Mouse (Mus musculus): ENCODE data around the gene Slc35f2. TPM values are rescaled to one million over a fixed set of nuclear protein-coding genes. Genes with fewer than 3 reads are reported as not detected.

Slc35f2 gene
- polyA plus RNA-seq, 1 experiment from 2014 or later, result 0.82 TPM

- 56% methylated on average over 4 of the region's 4 CpGs for WGBS (ENCODE audit: insufficient replicate concordance)
Observed at GRCm38 (mm10) chr9:53835976-53836375, 64.6 kb downstream of the Slc35f2 start.

GRCm38 (mm10) chr9:53838816-53839215 lies 67.5 kb downstream of the Slc35f2 start:
- Histone ChIP-seq H3K4me1 (ENCODE audit: control insufficient read depth, insufficient read depth, low read length) (no peaks in the 10 kb centered on the region), H3K9me3 (replicated peaks; ENCODE audit: control insufficient read depth, low read length) (no peaks in the 10 kb centered on the region), H3K4me2 (no peak overlapping the region), H3K27me3 (ENCODE audit: control insufficient read depth, insufficient read depth, low read length) (no peaks in the 10 kb centered on the region), H3K9ac (ENCODE audit: low read depth, low read length) (no peak overlapping the region), H3K4me3 (ENCODE audit: low read depth, low read length) (no peak overlapping the region), H3K27ac (ENCODE audit: low read depth, low read length) (no peak overlapping the region), H3K36me3 (ENCODE audit: control insufficient read depth, insufficient read depth, low read length) (no peaks in the 10 kb centered on the region)
- 65% methylated on average over 8 of the region's 8 CpGs for WGBS (ENCODE audit: insufficient replicate concordance)
- no peak for ATAC-seq (replicated peaks; ENCODE audit: insufficient number of reproducible peaks, low FRiP score, low TSS enrichment)

More at GRCm38 (mm10) chr9:53835976-53836375, 64.6 kb downstream of the Slc35f2 start:
- Histone ChIP-seq H3K9ac (ENCODE audit: low read depth, low read length) (no peak overlapping the region), H3K27ac (ENCODE audit: low read depth, low read length) (no peak overlapping the region), H3K4me1 (ENCODE audit: control insufficient read depth, insufficient read depth, low read length) (no peaks in the 10 kb centered on the region), H3K36me3 (ENCODE audit: control insufficient read depth, insufficient read depth, low read length) (no peaks in the 10 kb centered on the region), H3K27me3 (ENCODE audit: control insufficient read depth, insufficient read depth, low read length) (no peaks in the 10 kb centered on the region), H3K9me3 (replicated peaks; ENCODE audit: control insufficient read depth, low read length) (no peaks in the 10 kb centered on the region), H3K4me3 (ENCODE audit: low read depth, low read length) (no peak overlapping the region), H3K4me2 (no peak overlapping the region)
- no peak for ATAC-seq (replicated peaks; ENCODE audit: insufficient number of reproducible peaks, low FRiP score, low TSS enrichment)

GRCm38 (mm10) chr9:53848548-53848947 lies 77.2 kb downstream of the Slc35f2 start:
- Histone ChIP-seq H3K4me2 (no peak overlapping the region), H3K9ac (ENCODE audit: low read depth, low read length) (no peak overlapping the region), H3K4me1 (ENCODE audit: control insufficient read depth, insufficient read depth, low read length) (no peaks in the 10 kb centered on the region), H3K4me3 (ENCODE audit: low read depth, low read length) (no peak overlapping the region), H3K9me3 (replicated peaks; ENCODE audit: control insufficient read depth, low read length) (no peaks in the 10 kb centered on the region), H3K27ac (ENCODE audit: low read depth, low read length) (no peak overlapping the region), H3K27me3 (ENCODE audit: control insufficient read depth, insufficient read depth, low read length) (0 out of 2 replicates have a peak, but pooled peaks cover 6% of the 10 kb centered on the region), H3K36me3 (ENCODE audit: control insufficient read depth, insufficient read depth, low read length) (no peaks in the 10 kb centered on the region)
- 75% methylated on average over 8 of the region's 8 CpGs for WGBS (ENCODE audit: insufficient replicate concordance)
- no peak for ATAC-seq (replicated peaks; ENCODE audit: insufficient number of reproducible peaks, low FRiP score, low TSS enrichment)

- no peak for ATAC-seq (replicated peaks; ENCODE audit: insufficient number of reproducible peaks, low FRiP score, low TSS enrichment)
- Histone ChIP-seq H3K4me2 (no peak within 1 kb of the TSS), H3K9me3 (replicated peaks; ENCODE audit: control insufficient read depth, low read length) (no peaks in the 10 kb centered on the region), H3K4me3 (ENCODE audit: low read depth, low read length) (no peak within 1 kb of the TSS), H3K4me1 (ENCODE audit: control insufficient read depth, insufficient read depth, low read length) (no peaks in the 10 kb centered on the region), H3K36me3 (ENCODE audit: control insufficient read depth, insufficient read depth, low read length) (no peaks in the 10 kb centered on the region), H3K27ac (ENCODE audit: low read depth, low read length) (no peak within 1 kb of the TSS), H3K9ac (ENCODE audit: low read depth, low read length) (no peak within 1 kb of the TSS), H3K27me3 (ENCODE audit: control insufficient read depth, insufficient read depth, low read length) (peaks cover 9% of the 10 kb centered on the region; the same call in 1 of the 2 replicates)
- 74% methylated on average over 4 of the region's 4 CpGs for WGBS (ENCODE audit: insufficient replicate concordance)
Observed at GRCm38 (mm10) chr9:53849864-53850263, 78.5 kb downstream of the Slc35f2 start, which contains the start of gene Sln. Gene Sln (plus strand): TSS chr9:53850164.

- 70% methylated on average over 4 of the region's 4 CpGs for whole genome bisulfite sequencing (ENCODE audit: insufficient replicate concordance)
- Histone ChIP-seq H3K27ac (ENCODE audit: low read depth, low read length) (no peak overlapping the region), H3K27me3 (ENCODE audit: control insufficient read depth, insufficient read depth, low read length) (peaks cover 13% of the 10 kb centered on the region), H3K4me3 (ENCODE audit: low read depth, low read length) (no peak overlapping the region), H3K4me2 (no peak overlapping the region), H3K4me1 (ENCODE audit: control insufficient read depth, insufficient read depth, low read length) (no peaks in the 10 kb centered on the region), H3K9ac (ENCODE audit: low read depth, low read length) (no peak overlapping the region), H3K9me3 (replicated peaks; ENCODE audit: control insufficient read depth, low read length) (no peaks in the 10 kb centered on the region), H3K36me3 (ENCODE audit: control insufficient read depth, insufficient read depth, low read length) (no peaks in the 10 kb centered on the region)
- no peak for ATAC-seq (replicated peaks; ENCODE audit: insufficient number of reproducible peaks, low FRiP score, low TSS enrichment)
Observed at GRCm38 (mm10) chr9:53852158-53852557, 80.8 kb downstream of the Slc35f2 start.

- no peak overlapping the region for H3K4me3 ChIP-seq (ENCODE audit: low read depth, low read length)
- WGBS (ENCODE audit: insufficient replicate concordance), result 76% methylated on average over 1 of the region's 1 CpGs
- peaks cover 13% of the 10 kb centered on the region for H3K27me3 ChIP-seq (ENCODE audit: control insufficient read depth, insufficient read depth, low read length)
- H3K27ac ChIP-seq (ENCODE audit: low read depth, low read length), result no peak overlapping the region
- H3K4me1 ChIP-seq (ENCODE audit: control insufficient read depth, insufficient read depth, low read length), result no peaks in the 10 kb centered on the region
- H3K9ac ChIP-seq (ENCODE audit: low read depth, low read length), result no peak overlapping the region
- H3K36me3 ChIP-seq (ENCODE audit: control insufficient read depth, insufficient read depth, low read length), result no peaks in the 10 kb centered on the region
- H3K9me3 ChIP-seq (replicated peaks; ENCODE audit: control insufficient read depth, low read length), result no peaks in the 10 kb centered on the region
- no peak overlapping the region for H3K4me2 ChIP-seq
- ATAC-seq (replicated peaks; ENCODE audit: insufficient number of reproducible peaks, low FRiP score, low TSS enrichment), result no peak
Observed at GRCm38 (mm10) chr9:53853672-53854071, 82.3 kb downstream of the Slc35f2 start.

GRCm38 (mm10) chr9:53854525-53854924 lies 83.2 kb downstream of the Slc35f2 start:
- Histone ChIP-seq H3K27me3 (ENCODE audit: control insufficient read depth, insufficient read depth, low read length) (peaks cover 13% of the 10 kb centered on the region), H3K4me2 (no peak overlapping the region), H3K9ac (ENCODE audit: low read depth, low read length) (no peak overlapping the region), H3K9me3 (replicated peaks; ENCODE audit: control insufficient read depth, low read length) (no peaks in the 10 kb centered on the region), H3K36me3 (ENCODE audit: control insufficient read depth, insufficient read depth, low read length) (no peaks in the 10 kb centered on the region), H3K4me3 (ENCODE audit: low read depth, low read length) (no peak overlapping the region), H3K27ac (ENCODE audit: low read depth, low read length) (no peak overlapping the region), H3K4me1 (ENCODE audit: control insufficient read depth, insufficient read depth, low read length) (no peaks in the 10 kb centered on the region)
- no peak for ATAC-seq (replicated peaks; ENCODE audit: insufficient number of reproducible peaks, low FRiP score, low TSS enrichment)
- 82% methylated on average over 1 of the region's 1 CpGs for WGBS (ENCODE audit: insufficient replicate concordance)

- no peaks in the 10 kb centered on the region for H3K36me3 ChIP-seq (ENCODE audit: control insufficient read depth, insufficient read depth, low read length)
- H3K4me3 ChIP-seq (ENCODE audit: low read depth, low read length), result no peak overlapping the region
- no peak overlapping the region for H3K9ac ChIP-seq (ENCODE audit: low read depth, low read length)
- ATAC-seq (replicated peaks; ENCODE audit: insufficient number of reproducible peaks, low FRiP score, low TSS enrichment), result no peak
- H3K4me2 ChIP-seq, result no peak overlapping the region
- no peak overlapping the region for H3K27ac ChIP-seq (ENCODE audit: low read depth, low read length)
- H3K27me3 ChIP-seq (ENCODE audit: control insufficient read depth, insufficient read depth, low read length), result peaks cover 11% of the 10 kb centered on the region
- 27% methylated on average over 5 of the region's 5 CpGs for WGBS (ENCODE audit: insufficient replicate concordance)
- no peaks in the 10 kb centered on the region for H3K4me1 ChIP-seq (ENCODE audit: control insufficient read depth, insufficient read depth, low read length)
- H3K9me3 ChIP-seq (replicated peaks; ENCODE audit: control insufficient read depth, low read length), result no peaks in the 10 kb centered on the region
Observed at GRCm38 (mm10) chr9:53857864-53858263, 86.5 kb downstream of the Slc35f2 start.
